Mouse (Mus musculus) neural tube, embryonic 14.5 days (tissue): ENCODE measurements around the gene Tmem94. TPM values are rescaled to one million over a fixed set of nuclear protein-coding genes. Genes with fewer than 3 reads are reported as not detected.

ENCODE experiments used
- ATAC-seq: fragments of 200-750 bp; cut with Nextera tagmentation; 2 replicates; pipeline ENCODE4 v1.8.0; 2017; ENCODE audit warnings: low read depth, mild to moderate bottlenecking, moderate TSS enrichment, moderate library complexity
- H3K27ac ChIP-seq: fragments of 300-500 bp; sonication (generic); 2 replicates; pipeline ENCODE4 v1.5.1; 2014; ENCODE audit warnings: low read depth, mild to moderate bottlenecking, control low read depth, low read length, moderate library complexity, mixed read lengths
- H3K27me3 ChIP-seq: fragments of 300-500 bp; sonication (generic); 2 replicates; pipeline ENCODE4 v1.6.1; 2014; ENCODE audit warnings: low read length; ENCODE audit not compliant: control insufficient read depth, insufficient read depth
- H3K36me3 ChIP-seq: fragments of 300-500 bp; sonication (generic); 2 replicates; pipeline ENCODE4 v1.6.1; 2014; ENCODE audit warnings: low read length, mixed read lengths; ENCODE audit not compliant: control insufficient read depth, insufficient read depth
- H3K4me1 ChIP-seq: fragments of 300-500 bp; sonication (generic); 2 replicates; pipeline ENCODE4 v1.6.1; 2014; ENCODE audit warnings: low read length; ENCODE audit not compliant: control insufficient read depth, insufficient read depth
- H3K4me2 ChIP-seq: fragments of 300-500 bp; sonication (generic); 2 replicates; pipeline ENCODE4 v1.6.1; 2014; ENCODE audit warnings: mild to moderate bottlenecking, low read depth, low read length, control low read depth
- H3K4me3 ChIP-seq: fragments of 300-500 bp; sonication (generic); 2 replicates; pipeline ENCODE4 v1.5.1; 2014; ENCODE audit warnings: low read depth, low read length, control low read depth, mixed read lengths
- H3K9ac ChIP-seq: fragments of 300-500 bp; sonication (generic); replicated peaks from 2 replicates; pipeline ENCODE4 v1.6.1; 2014; ENCODE audit warnings: low read depth, mild to moderate bottlenecking, control low read depth, low read length, mixed read lengths
- H3K9me3 ChIP-seq: fragments of 300-500 bp; sonication (generic); 2 replicates; pipeline ENCODE4 v1.6.1; 2016; ENCODE audit warnings: low read length; ENCODE audit not compliant: control insufficient read depth
- WGBS: fragments of 180-500 bp; shearing (Covaris S2); extraction: QIAGEN DNeasy Blood & Tissue Kit; methylation state at CpG from one replicate; pipeline ENCODE4 v1.1.7; 2014; 5-methylcytosine and 5-hydroxymethylcytosine counted together
- polyA plus RNA-seq: library from polyadenylated mRNA; unstranded; fragments of >200 nt; fragmentation: Nextera tagmentation; extraction: Ambion mirVana; gene quantifications from 2 replicates; pipeline ENCODE4 v1.2.1, GENCODE M21; 2014

The Tmem94 gene
- polyA plus RNA-seq, 1 experiment from 2014 or later = 17.0 TPM

GRCm38 (mm10) chr11:115817331-115817730 is 52.1 kb downstream of the Tmem94 start:
- H3K4me3 ChIP-seq = no peak overlapping the region

GRCm38 (mm10) chr11:115819915-115820623 is 54.8 kb downstream of the Tmem94 start:
- no peak for ATAC-seq
- Histone ChIP-seq H3K4me3 (no peak overlapping the region), H3K27me3 (peaks cover 8% of the 10 kb centered on the region), H3K9ac (no peak overlapping the region), H3K9me3 (no peaks in the 10 kb centered on the region), H3K27ac (no peak overlapping the region), H3K36me3 (peaks cover 20% of the 10 kb centered on the region), H3K4me1 (peaks cover 18% of the 10 kb centered on the region; the same call in 1 of the 2 replicates), H3K4me2 (no peak overlapping the region)
- 91% methylated on average over 16 of the region's 16 CpGs for WGBS

More at GRCm38 (mm10) chr11:115817331-115817730, 52.1 kb downstream of the Tmem94 start:
- H3K4me1 ChIP-seq = peaks cover 12% of the 10 kb centered on the region; the same call in 1 of the 2 replicates
- ATAC-seq = no peak
- no peaks in the 10 kb centered on the region for H3K27me3 ChIP-seq
- 91% methylated on average over 5 of the region's 5 CpGs for WGBS
- no peak overlapping the region for H3K9ac ChIP-seq
- H3K9me3 ChIP-seq = no peaks in the 10 kb centered on the region
- no peak overlapping the region for H3K27ac ChIP-seq
- peaks cover 17% of the 10 kb centered on the region for H3K36me3 ChIP-seq
- H3K4me2 ChIP-seq = no peak overlapping the region

- 87% methylated on average over 4 of the region's 4 CpGs for WGBS
- peaks cover 20% of the 10 kb centered on the region for H3K36me3 ChIP-seq
Measured at GRCm38 (mm10) chr11:115821001-115821400, 55.8 kb downstream of the Tmem94 start.

GRCm38 (mm10) chr11:115823774-115824740 is 58.8 kb downstream of the Tmem94 start, which contains the start of gene Llgl2:
Gene Llgl2 (plus strand): TSS chr11:115824049.
- Histone ChIP-seq H3K9me3 (no peaks in the 10 kb centered on the region), H3K27ac (no peak within 1 kb of the TSS), H3K27me3 (peaks cover 11% of the 10 kb centered on the region), H3K36me3 (peaks cover 20% of the 10 kb centered on the region), H3K4me3 (peak within 1 kb of the TSS; percentile 51), H3K4me1 (peaks cover 9% of the 10 kb centered on the region; the same call in 1 of the 2 replicates), H3K4me2 (peak within 1 kb of the TSS; percentile 92), H3K9ac (peak within 1 kb of the TSS; percentile 55; the same call in 1 of the 2 replicates)
- under 1% methylated on average over 86 of the region's 87 CpGs for WGBS
- peak; percentile 88; the same call in 1 of the 2 replicates for ATAC-seq

More at GRCm38 (mm10) chr11:115821001-115821400, 55.8 kb downstream of the Tmem94 start:
- Histone ChIP-seq H3K4me3 (no peak overlapping the region), H3K9ac (no peak overlapping the region), H3K9me3 (no peaks in the 10 kb centered on the region), H3K4me2 (no peak overlapping the region), H3K27me3 (peaks cover 10% of the 10 kb centered on the region), H3K4me1 (peaks cover 10% of the 10 kb centered on the region; the same call in 1 of the 2 replicates), H3K27ac (no peak overlapping the region)
- no peak for ATAC-seq

- Histone ChIP-seq H3K4me2 (peak overlapping the region; percentile 92; the same call in 1 of the 2 replicates), H3K4me3 (peak overlapping the region; percentile 51; the same call in 1 of the 2 replicates), H3K27ac (no peak overlapping the region), H3K36me3 (peaks cover 20% of the 10 kb centered on the region), H3K9ac (no peak overlapping the region), H3K27me3 (peaks cover 11% of the 10 kb centered on the region), H3K9me3 (no peaks in the 10 kb centered on the region), H3K4me1 (peaks cover 9% of the 10 kb centered on the region; the same call in 1 of the 2 replicates)
- 19% methylated on average over 11 of the region's 11 CpGs for WGBS
- ATAC-seq = no peak
Measured at GRCm38 (mm10) chr11:115824813-115825212, 59.6 kb downstream of the Tmem94 start.

- no peak overlapping the region for H3K4me2 ChIP-seq
- peaks cover 12% of the 10 kb centered on the region for H3K36me3 ChIP-seq
Measured at GRCm38 (mm10) chr11:115826487-115826886, 61.3 kb downstream of the Tmem94 start.

GRCm38 (mm10) chr11:115827624-115828023 is 62.4 kb downstream of the Tmem94 start:
- no peak for ATAC-seq
- Histone ChIP-seq H3K9ac (no peak overlapping the region), H3K4me3 (no peak overlapping the region), H3K4me1 (peaks cover 9% of the 10 kb centered on the region; the same call in 1 of the 2 replicates), H3K9me3 (no peaks in the 10 kb centered on the region), H3K27ac (no peak overlapping the region), H3K4me2 (no peak overlapping the region), H3K27me3 (peaks cover 11% of the 10 kb centered on the region), H3K36me3 (0 out of 2 replicates have a peak, but pooled peaks cover under 1% of the 10 kb centered on the region)
- 87% methylated on average over 6 of the region's 6 CpGs for WGBS

More at GRCm38 (mm10) chr11:115826487-115826886, 61.3 kb downstream of the Tmem94 start:
- no peaks in the 10 kb centered on the region for H3K9me3 ChIP-seq
- no peak for ATAC-seq
- peaks cover 9% of the 10 kb centered on the region; the same call in 1 of the 2 replicates for H3K4me1 ChIP-seq
- no peak overlapping the region for H3K9ac ChIP-seq
- 52% methylated on average over 5 of the region's 5 CpGs for WGBS
- no peak overlapping the region for H3K27ac ChIP-seq
- no peak overlapping the region for H3K4me3 ChIP-seq
- peaks cover 11% of the 10 kb centered on the region for H3K27me3 ChIP-seq

GRCm38 (mm10) chr11:115829036-115829435 is 63.8 kb downstream of the Tmem94 start:
- H3K4me2 ChIP-seq = no peak overlapping the region
- WGBS = 64% methylated on average over 4 of the region's 4 CpGs
- ATAC-seq = no peak
- no peaks in the 10 kb centered on the region for H3K36me3 ChIP-seq
- H3K4me1 ChIP-seq = peaks cover 8% of the 10 kb centered on the region; the same call in 1 of the 2 replicates
- H3K9me3 ChIP-seq = no peaks in the 10 kb centered on the region
- H3K27ac ChIP-seq = no peak overlapping the region
- peaks cover 11% of the 10 kb centered on the region for H3K27me3 ChIP-seq
- no peak overlapping the region for H3K4me3 ChIP-seq
- no peak overlapping the region for H3K9ac ChIP-seq
